Mouse (Mus musculus) gastrocnemius, adult 18-20 months (tissue): ENCODE results near the gene Rab36. TPM values are rescaled to one million over a fixed set of nuclear protein-coding genes. Genes with fewer than 3 reads are reported as not detected.

Source experiments
- DNase-seq: peaks from one replicate; pipeline ENCODE4 v3.0.0; 2021; ENCODE audit warnings: low spot score
- total RNA-seq, 2 experiments: library from RNA; stranded (reverse); gene quantifications; 2 replicates each; pipeline ENCODE4 v1.2.3; 2021

Rab36 gene
- total RNA-seq, 2 experiments from 2014 or later, result 0.28 to 0.32 TPM

DNA sequence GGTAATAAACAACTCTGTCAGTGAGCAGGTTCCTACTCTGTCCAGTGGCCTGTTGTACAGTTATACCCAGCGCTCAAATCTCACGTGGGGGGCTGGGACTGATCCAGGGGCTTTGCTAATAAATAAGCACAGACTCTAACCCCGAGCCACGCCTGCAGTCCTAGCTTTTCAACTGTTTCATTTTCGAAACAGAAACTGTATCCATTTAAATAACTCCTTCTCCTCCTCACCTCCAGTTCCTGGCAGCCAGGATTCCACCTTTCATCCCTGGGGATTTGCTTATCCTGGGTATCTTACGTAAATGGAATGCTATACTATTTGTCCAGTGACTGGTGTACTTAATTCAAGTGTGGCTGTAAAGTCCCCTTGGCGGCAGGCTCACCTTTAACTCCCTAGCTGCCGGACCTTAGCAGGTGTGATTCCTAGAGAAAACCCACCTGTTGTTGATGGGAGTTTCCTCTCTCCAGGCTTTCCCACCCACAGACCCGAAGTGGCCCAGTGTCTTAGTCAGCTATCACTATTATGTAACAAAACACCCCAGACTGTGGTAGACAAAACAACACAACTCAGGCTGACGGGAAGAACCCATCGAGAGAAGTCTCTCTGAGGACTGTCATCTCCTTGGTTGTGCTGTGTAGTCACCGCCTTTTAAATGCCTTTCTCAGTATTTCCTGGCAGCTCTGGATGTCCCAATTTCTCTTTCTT, 31.9 kb downstream of the Rab36 start:
- no peak for DNase-seq

DNA sequence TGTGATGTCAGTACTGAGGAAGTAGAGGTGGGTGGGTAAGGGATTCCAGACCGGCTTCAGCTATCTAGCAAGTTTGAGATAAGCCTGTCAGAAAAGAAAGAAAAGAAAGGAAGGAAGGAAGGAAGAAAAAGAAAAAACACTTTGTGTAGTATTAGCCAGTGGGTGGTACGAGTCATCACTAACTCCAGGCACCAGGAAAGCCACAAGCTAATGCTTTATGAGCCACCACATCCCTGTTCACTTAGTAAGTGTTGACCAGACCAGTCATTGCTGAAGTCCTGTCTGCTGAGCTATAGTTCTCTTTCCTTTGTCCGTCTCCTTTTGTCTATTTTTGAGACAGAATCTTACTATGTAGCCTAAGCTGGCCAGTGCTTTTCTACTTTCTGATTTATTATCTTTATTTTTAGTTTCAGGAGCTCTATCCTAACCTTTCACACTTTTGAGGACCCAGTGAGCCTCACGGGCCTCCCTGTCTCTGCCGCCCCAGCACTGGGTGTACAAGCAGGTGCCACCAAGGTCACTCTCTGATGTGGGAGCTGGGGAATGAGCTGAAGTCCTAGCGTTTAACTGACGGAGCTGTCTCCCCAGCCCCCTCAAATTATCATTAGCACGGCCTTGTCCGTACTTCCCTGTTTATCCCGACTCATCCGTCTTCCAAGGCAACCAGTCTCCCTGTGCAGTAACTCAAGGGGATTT, 33.6 kb downstream of the Rab36 start:
- DNase-seq, result no peak

DNA sequence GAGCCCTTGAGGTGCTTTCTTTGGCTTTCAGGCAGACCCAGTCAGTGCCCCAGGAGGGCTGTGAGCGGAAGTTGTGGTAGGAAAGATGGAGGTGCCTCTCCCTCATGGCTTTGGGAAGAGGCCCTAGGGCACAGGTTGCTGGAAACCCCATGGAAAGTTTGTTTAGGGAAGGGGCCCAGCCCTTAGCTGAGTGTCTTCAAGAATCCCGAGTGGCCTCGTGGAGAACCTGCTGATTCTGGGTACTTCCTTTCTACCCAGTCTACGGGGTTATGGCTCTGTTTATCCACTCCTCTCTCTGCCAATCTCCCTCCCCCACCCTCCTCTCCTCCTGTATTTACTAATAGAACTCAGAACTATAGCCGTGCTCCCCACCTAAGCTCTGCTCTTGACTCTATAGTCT, 38.8 kb downstream of the Rab36 start:
- no peak for DNase-seq

DNA sequence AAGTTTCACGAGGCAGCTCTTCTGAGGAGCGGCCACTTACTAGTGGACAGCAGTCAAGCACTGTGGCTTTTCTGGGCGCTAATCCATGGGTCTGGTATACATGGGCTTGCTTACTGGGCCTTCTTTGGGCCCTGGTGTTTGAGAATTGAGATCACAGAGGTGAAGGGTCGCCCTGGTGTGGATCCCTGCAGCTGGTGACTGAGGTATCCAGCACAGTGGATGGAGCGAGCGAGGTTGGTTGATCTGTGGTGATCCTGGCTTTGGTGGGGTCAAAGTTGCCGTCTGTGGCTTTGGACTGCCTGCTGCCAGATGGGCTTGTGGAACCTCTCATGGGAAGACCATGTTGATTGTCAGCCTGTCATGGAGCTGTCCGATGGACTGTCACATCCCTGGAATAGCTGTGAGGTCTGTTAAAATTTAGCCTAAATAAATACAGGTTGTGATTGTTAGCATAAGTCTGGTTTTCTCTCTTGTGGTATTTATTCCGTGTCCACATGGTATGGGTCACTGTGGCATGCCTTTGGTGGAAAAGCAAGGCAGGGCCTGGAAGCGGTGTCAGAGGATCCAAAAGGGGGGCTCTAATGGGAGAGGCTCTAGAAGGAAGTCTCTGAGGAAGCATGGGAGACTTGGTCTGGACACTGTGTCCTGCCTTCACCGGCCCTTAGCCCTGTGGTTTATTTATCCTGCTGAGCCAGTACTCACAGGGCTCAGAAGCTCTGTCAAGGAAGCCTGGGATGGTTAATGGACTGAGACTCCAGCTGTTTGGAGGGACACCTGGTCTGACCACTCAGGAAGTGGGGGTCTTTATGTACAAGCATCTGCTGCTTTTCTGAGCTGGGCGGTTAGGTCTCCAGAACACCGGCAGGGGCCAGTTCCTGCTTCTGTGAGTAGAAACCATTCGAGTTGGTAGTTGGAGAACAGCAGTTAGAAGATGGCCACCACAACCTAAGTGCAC, 41.6 kb downstream of the Rab36 start:
- DNase-seq, result no peak

GRCm38 (mm10) chr10:75085330-75085729, 48.5 kb downstream of the Rab36 start:
- no peak for DNase-seq

GRCm38 (mm10) chr10:75088471-75088870, 51.6 kb downstream of the Rab36 start:
- no peak for DNase-seq

DNA sequence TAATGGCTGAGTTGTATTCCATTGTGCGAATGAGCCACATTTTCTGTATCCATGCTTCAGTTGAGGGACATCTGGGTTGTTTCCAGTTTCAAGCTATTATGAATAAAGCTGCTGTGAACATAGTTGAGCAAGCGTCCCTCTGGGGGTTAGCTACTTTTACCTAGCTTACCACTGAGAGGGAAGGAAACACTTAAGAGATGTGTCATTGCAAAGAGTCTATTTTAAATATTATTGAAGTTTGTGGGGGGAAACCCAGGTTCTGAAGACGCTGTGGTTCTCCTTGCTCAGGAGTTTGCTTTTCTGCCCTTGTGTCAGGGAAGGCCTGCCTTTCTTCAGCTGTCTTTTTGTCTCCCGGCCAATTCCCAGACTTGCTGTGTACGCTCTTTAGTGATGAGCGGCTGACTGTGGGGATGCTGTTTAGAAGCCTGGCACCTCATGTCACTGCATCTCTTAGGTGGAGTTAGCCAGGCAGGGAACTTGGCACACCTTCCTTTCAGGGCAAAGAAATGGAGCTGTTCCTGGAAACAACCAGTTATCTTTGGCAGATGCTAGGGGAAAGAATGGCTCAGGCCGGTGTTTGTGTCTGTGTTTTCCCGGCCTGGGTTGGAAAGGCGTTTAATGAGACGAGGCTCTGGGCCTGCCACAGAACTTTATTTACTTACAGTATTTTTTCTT, 54.8 kb downstream of the Rab36 start:
- peak; percentile 59 for DNase-seq

- no peak for DNase-seq
These were observed 56.6 kb downstream of the Rab36 start for GRCm38 (mm10) chr10:75093252-75093987.

DNA sequence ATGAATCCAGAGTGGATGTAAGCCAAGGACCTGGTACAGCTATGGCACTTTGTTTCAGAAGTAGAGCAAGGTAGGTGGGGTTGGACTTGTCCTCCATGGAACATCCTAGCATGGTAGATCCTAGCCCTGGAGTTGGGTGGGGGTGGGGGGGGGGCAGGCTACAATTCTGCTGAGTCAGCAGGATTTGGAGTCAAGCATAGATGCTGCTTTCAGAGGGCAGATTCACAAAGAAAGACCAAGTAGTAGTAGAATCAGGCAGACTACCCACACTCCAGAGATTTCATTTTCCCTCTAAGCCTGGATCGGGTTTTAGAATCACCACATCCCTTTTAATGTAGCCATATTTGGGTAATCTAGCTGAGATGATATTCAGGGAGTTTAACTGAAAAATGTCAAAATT, 57.5 kb downstream of the Rab36 start:
- no peak for DNase-seq

- no peak for DNase-seq
These were observed 58.4 kb downstream of the Rab36 start for GRCm38 (mm10) chr10:75095216-75095615.

GRCm38 (mm10) chr10:75098446-75099183, 61.8 kb downstream of the Rab36 start:
- DNase-seq, result no peak

- DNase-seq, result no peak
These were observed 63.4 kb downstream of the Rab36 start for GRCm38 (mm10) chr10:75100298-75100697.

DNA sequence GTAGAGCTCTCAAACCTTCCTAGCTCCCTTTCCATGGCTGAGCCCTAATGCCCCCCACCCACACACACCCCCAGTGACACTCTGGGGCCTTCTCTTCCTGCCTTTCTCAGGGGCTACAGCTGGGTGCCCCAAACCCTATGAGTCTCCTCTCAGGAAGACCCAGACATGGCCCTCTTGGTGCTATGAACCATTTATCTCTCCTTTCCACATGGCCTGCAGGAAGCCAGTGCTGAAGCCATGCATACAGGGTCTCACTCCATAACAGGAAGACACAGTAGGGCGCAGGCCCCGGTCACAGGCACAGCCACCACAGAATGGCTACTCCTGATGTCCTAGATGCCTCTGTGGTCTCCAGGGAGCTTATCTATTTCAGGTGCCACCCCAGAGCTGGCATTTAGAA, 66.6 kb downstream of the Rab36 start:
- no peak for DNase-seq

Other genes with a start within 250 kb of the Rab36 start
- gene Gnaz, start 69.9 kb upstream of the Rab36 start, total RNA-seq, result under 1 TPM; 0.36 to 0.46 TPM
- gene Rsph14, start 4.5 kb upstream of the Rab36 start, total RNA-seq, result not detected
- gene Bcr, start 23.5 kb downstream of the Rab36 start, total RNA-seq, result 1 to 10 TPM; 5.0 to 6.0 TPM
- 10 to 100 TPM; 42.0 to 45.8 TPM for gene Specc1l, start 175.0 kb downstream of the Rab36 start, total RNA-seq